Mouse (Mus musculus) Muller cell, postnatal 12 days (primary cell): ENCODE measurements around the gene Trpv3.
"Not testable (repeated sequence)": the region's sequence is repeated elsewhere in the genome, so short reads cannot be mapped to it uniquely, and the experiment has no call there.

ENCODE experiments used
- DNase-seq: peaks from one replicate; pipeline ENCODE4 v3.0.0-alpha.2; 2015; ENCODE audit errors: inconsistent ontology term

Gene Trpv3

DNA sequence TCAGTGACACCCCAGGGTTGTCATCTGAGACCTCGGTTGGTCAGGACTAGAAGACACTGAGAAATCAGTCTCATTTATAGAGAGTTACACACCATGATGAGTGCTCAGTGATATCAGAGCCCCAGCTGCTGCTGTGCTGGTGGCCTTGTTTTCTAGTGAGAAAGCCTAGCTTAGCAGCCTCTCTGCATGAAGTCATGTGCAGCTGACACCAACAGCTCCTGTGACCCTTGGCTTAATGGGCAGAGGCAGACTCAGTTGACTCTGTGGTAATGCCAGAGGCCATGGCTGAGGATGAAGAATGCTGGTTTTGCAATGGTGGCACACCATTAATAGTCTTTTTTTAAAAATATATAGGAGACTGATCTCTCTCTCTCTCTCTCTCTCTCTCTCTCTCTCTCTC lies 22.4 kb downstream of the Trpv3 start:
- no peak for DNase-seq

DNA sequence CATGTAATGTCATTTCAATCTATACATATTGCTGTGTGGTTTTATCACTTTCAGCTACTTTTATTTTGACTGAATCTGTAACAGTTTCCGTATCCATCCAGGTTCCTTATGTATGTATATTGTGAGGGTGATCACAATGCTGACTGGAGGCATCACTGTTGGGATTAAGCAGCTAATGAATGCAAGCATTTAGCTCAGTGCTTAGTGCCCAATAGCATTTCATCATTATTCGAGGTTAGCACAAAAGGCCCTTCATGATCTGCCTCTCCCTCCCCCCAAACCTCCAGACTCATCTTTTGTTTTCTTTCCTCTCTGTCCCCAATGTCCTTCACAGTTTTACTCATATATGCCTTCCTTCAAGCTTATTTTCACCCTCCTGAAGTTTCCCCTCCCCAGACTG lies 35.9 kb downstream of the Trpv3 start:
- DNase-seq: no peak

DNA sequence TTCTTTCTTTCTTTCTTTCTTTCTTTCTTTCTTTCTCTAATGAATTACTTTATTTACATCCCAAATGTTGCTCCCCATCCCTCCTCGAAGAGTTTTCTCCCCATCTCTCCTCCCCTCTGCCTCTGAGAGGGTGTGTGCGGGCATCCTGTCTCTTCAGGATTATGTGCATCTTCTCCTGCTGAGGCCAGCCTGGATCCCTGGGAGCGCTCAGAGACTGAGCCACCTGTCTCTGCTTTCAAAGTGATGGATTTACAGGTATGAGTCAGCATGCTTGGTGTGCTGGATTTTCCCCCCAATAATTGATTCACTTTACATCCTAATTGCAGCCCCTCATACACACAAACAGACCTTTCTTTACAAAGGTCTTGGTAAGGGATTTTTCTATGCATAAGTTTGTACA lies 48.8 kb downstream of the Trpv3 start:
- DNase-seq: no peak

DNA sequence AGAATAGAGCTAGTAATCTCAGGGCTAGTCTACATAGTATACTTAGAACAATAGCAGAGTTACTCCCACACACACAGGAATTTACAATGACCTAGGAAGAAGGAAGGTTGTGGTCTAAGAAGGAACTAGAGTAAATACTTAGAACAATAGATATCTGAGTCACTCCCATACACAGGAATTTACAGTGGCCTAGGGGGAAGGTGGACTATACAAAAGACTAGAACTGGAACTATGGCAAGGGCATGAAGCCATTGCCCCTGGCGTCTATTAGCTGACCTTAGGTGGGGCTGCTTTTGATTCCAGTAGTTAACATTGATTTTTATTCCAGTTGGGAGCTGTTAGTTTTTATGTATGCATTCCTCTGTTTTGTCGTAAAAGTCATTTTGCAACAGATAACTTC lies 51.4 kb downstream of the Trpv3 start:
- DNase-seq: peak; percentile 77

DNA sequence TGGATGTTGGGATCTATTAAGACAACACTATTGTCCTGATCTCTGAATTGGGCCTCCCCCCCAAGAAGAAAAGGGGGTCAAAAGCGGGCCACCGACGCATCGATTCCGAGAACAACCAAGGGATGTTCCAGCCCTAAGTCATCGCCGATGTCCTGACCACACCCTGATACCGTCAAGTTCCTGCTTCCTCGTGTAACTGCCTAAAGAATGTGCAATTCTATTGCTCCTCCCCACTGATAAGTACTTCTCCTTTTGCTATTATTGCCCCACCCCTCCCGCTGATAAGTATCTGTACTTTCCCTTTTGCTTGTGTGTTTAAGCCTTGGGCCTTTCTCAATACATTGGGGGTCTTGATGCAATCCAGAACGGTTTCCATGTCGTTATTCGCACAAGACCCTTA lies 53.9 kb downstream of the Trpv3 start:
- DNase-seq: not testable (repeated sequence)

DNA sequence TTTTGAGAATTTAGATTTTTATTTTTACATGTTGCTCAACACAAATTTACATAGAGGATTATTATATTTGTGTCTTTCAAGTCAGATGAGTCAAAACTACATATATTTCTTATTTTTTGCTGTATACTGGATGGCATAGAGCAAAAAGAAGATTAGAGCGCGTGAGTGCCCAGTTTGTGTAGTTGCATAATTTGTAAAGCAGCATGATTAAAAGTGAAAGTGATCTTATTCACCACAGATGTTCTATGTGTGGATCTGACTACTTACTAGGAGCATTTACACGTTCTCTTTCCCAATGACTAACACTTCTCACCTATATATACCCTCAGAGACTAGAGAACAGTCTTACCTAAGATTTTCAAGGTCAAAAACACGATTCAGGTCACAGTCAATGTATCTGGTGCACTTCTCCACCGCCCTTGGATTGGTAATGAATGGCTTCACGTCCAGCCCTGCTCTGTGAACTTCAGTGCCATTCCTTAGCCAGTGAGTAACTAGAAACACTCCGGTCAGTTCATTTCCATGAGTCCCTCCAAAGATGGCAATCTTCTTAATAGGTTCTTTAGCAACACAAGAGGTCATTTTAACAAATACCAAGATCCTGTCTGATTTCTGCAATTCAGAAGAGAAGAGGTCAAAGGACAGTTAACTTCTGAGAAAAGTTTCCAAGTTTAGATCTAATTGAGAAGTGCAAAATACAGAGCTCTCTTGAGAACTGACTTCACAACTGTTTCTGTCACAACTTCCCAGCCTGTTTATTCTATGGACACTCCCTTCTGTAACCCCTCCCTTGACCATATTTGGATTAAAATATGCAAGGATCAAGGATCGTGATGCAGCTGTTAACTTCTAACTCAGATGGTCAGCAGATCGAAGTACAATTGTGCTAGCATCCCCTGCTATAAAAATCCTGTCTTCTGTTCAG lies 57.0 kb downstream of the Trpv3 start:
- DNase-seq: no peak

DNA sequence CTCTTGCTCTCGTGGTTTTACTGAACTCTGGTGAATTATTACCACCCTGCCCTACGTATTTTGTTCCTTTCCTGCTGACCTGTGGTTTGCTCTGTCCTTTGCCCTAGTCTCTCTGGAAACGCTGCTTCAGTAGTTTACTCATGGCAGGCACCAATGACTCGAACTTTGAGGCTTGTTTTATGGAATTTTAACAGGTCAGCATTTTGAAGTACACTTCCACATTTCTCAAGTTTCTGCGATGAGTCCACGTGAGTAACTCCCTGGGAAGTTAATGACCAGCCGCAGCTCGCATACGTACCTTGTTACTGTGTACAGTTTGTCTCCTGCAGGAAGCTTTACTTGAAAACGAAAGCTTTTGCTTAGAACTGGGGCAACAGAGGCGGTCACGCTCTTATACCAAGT lies 59.3 kb downstream of the Trpv3 start:
- peak; percentile 42 for DNase-seq

DNA sequence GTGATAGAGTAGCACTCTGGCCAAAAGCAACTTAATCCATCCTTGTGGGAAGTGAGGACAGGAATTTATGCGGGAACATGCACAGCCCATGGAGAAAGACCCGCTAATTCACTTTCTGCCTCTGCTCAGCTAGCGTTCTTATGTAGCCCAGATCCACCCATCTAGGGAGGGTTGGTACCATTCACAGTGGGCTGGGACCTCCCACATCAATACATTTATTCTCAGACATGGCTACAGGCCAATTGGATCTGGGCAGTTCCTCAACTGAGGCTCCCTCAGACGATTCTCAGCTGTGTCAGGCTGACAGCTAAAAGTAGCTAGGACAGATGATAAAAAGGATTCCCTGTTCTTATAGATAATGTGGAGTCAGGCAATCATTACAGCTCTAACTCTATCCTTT lies 60.2 kb downstream of the Trpv3 start:
- DNase-seq: no peak

DNA sequence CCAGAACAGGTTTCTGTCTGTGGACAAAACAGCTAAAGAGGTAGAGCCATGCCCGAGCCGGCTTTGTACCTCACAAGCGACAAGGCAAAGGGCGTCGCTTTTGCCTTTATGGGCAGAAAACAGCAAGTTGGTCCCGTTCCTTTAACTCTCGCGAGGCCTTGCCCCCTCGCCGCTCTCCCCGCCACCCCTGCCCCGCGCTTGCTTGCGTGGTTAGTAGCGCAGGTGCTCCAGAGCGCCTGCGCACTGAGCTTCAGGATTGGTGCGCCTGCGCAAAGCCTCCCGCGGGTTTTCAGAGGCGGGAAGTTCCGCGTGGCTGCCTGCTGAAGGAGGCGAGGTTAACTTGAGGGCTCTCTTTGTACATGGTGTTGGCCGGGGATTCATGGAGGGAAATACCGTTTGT lies 62.3 kb downstream of the Trpv3 start, which contains the start of the genes Aspa, Gm49340 and Spata22:
Gene Aspa, minus strand, starts transcription at position 155 of the 400 bp plus-strand sequence.
Gene Gm49340, plus strand, starts transcription at position 300 of the 400 bp plus-strand sequence.
Gene Spata22, plus strand, starts transcription at position 300 of the 400 bp plus-strand sequence.
- DNase-seq: no peak

DNA sequence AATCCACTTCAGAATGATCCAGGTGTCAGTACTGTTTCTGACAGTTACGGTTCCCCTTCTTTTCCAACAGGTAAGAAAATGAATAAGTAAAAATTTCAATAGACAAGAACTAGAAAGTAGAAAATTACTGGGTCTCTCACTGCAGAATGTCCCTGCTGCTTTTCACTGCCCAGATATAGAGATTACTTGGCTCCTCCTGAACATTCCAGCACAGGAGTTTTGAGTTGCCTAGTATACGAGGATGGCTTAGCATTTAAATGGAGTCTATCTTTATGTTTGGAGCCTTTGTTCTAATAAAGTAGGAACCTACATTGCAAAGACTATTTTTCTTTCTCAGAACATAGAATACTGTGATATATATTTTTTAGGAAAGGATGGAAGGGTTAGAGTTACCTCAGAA lies 66.2 kb downstream of the Trpv3 start:
- no peak for DNase-seq

DNA sequence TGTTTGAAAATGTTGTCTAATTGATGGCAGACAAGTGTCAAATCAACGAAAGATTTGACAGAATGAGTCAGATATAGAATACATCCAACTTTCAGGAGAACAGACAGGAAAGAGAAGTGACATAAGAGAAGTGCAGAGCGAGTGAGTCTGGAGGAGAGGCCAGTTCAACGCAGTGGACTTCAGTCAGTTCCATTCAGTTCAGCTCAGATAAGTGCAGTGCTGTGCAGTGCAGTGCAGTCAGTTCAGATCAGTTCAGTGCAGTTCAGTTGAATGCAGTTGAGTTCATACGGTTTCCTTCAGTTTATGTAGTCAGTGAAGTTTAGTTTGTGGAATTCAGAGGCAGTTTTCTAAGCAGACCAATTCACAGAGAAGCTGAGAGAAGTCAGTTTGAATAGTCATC lies 69.7 kb downstream of the Trpv3 start:
- no peak for DNase-seq
